Mouse (Mus musculus) ES-E14 (cell line): Measurements from ENCODE around the gene Lsm4.

Experiments
- CHD2 ChIP-seq: IDR thresholded peaks from 2 replicates; pipeline ENCODE4 v1.6.1; 2014; ENCODE audit warnings: mild to moderate bottlenecking, low read depth, low read length, inconsistent platforms
- HCFC1 ChIP-seq: IDR thresholded peaks from 2 replicates; pipeline ENCODE4 v1.6.1; 2012; ENCODE audit warnings: low read length, inconsistent platforms, borderline replicate concordance; ENCODE audit not compliant: insufficient read depth
- MAFK ChIP-seq: IDR thresholded peaks from 2 replicates; pipeline ENCODE4 v1.6.1; 2014; ENCODE audit warnings: mild to moderate bottlenecking, low read depth, low read length, inconsistent platforms; ENCODE audit not compliant: insufficient read depth

DNA sequence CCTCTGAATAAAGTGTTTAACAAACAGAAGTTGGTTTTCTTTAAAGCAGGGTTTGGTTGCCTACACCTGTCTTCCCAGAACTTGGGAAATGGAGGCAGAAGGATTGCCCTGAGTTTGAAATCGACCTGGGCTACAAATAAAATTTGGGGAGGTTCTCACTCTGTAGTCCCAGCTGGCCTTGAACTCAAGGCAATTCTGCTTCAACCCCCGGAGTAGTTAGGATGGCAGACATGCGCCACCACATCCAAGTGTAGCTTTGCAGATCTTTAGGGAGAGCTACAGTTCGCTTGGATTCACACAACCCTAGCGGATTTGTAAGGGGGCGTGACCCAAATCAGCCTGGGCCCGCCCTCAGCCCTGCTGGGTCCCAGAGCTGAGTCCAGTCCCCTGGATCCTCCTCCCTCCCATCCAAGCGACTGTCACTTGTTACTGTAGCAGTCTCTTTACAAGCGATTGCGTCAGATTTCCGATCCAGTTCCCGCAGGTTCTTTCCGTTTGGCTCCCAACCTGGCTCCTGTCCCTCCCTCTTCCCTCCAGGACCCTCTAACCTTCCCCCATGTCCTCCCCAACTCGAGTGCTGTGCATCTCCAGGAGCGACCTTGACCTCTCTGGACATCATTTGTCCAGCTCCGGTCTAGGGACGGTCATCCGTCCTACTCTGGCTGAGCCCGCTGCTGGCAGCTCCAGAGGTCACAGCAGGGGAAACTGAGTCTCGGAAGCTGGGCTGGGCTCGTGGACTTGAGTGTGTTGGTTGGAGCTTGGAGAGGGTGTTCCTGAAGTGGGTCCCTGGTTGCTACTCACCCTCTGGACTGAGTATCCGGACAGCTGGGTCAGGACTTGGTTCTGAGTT, 42.3 kb upstream of the Lsm4 start:
- TF ChIP-seq MAFK (no peak), HCFC1 (no peak), CHD2 (no peak)
